Mouse (Mus musculus) heart, adult 9 months (tissue): ENCODE data around the gene Hist2h2aa1.
"Not testable (repeated sequence)": the region's sequence is repeated elsewhere in the genome, so short reads cannot be mapped to it uniquely, and the experiment has no call there.

Experiments used
- DNase-seq, 2 experiments: peaks; one replicate each; pipeline ENCODE4 v3.0.0; 2022; ENCODE audit warnings: low spot score in 2 of 2

Hist2h2aa1 gene

GRCm38 (mm10) chr3:96251787-96252186 is 6.5 kb downstream of the Hist2h2aa1 start:
- DNase-seq = no peak

GRCm38 (mm10) chr3:96254683-96255355 is 9.5 kb downstream of the Hist2h2aa1 start:
- no peak for DNase-seq

GRCm38 (mm10) chr3:96255926-96256593 is 10.8 kb downstream of the Hist2h2aa1 start:
- DNase-seq = no peak

GRCm38 (mm10) chr3:96257190-96257589 is 11.9 kb downstream of the Hist2h2aa1 start:
- no peak for DNase-seq

- DNase-seq = no peak
These were observed 14.9 kb downstream of the Hist2h2aa1 start for GRCm38 (mm10) chr3:96260220-96260619.

- DNase-seq = no peak
These were observed 16.3 kb downstream of the Hist2h2aa1 start for GRCm38 (mm10) chr3:96261623-96262022.

- peak; percentile 94 to 95 for DNase-seq
These were observed 17.0 kb downstream of the Hist2h2aa1 start for GRCm38 (mm10) chr3:96262216-96262875.

GRCm38 (mm10) chr3:96262979-96263550 is 17.8 kb downstream of the Hist2h2aa1 start, which contains the start of gene Hist2h4:
Hist2h4 (minus strand) TSS chr3:96263311.
- peak; percentile 99 for DNase-seq

GRCm38 (mm10) chr3:96263558-96264403 is 18.5 kb downstream of the Hist2h2aa1 start:
- no peak for DNase-seq

- no peak for DNase-seq
These were observed 19.2 kb downstream of the Hist2h2aa1 start for GRCm38 (mm10) chr3:96264404-96264949.

GRCm38 (mm10) chr3:96266132-96266710 is 20.9 kb downstream of the Hist2h2aa1 start:
- DNase-seq = no peak

- no peak for DNase-seq
These were observed 22.2 kb downstream of the Hist2h2aa1 start for GRCm38 (mm10) chr3:96267541-96267940.

- peak; percentile 83 to 92 for DNase-seq
These were observed 22.9 kb downstream of the Hist2h2aa1 start, which contains the start of gene Hist2h3b for GRCm38 (mm10) chr3:96268051-96268775. Hist2h3b (plus strand) TSS chr3:96268654.

GRCm38 (mm10) chr3:96268776-96269378 is 23.6 kb downstream of the Hist2h2aa1 start:
- not testable (repeated sequence) for DNase-seq

- DNase-seq = peak; percentile 96 to 97
These were observed 24.5 kb downstream of the Hist2h2aa1 start, which contains the start of gene Hist2h2bb for GRCm38 (mm10) chr3:96269511-96270474. Hist2h2bb (plus strand) TSS chr3:96269752.

GRCm38 (mm10) chr3:96273591-96274465 is 28.5 kb downstream of the Hist2h2aa1 start:
- DNase-seq = no peak

GRCm38 (mm10) chr3:96277428-96277799 is 32.1 kb downstream of the Hist2h2aa1 start:
- peak in 1 of 2 experiments; percentile 11 for DNase-seq
